Mouse (Mus musculus) G1E (cell line): ENCODE data around the gene Gm7534. TPM values are rescaled to one million over a fixed set of nuclear protein-coding genes. Genes with fewer than 3 reads are reported as not detected.
"Not testable (repeated sequence)": the region's sequence is repeated elsewhere in the genome, so short reads cannot be mapped to it uniquely, and the experiment has no call there.

Source experiments
- ATAC-seq: 2 replicates; pipeline ENCODE4 v1.8.0; 2016; ENCODE audit warnings: mild to moderate bottlenecking; ENCODE audit not compliant: insufficient number of reproducible peaks, poor library complexity, low FRiP score, severe bottlenecking; ENCODE audit errors: extremely low read depth
- DNase-seq: peaks from one replicate; pipeline ENCODE4 v3.0.0; 2012; ENCODE audit warnings: low spot score
- H3K27me3 ChIP-seq: 2 replicates; pipeline ENCODE4 v1.6.1; 2012; ENCODE audit warnings: mild to moderate bottlenecking, low read length, inconsistent platforms; ENCODE audit not compliant: insufficient read depth
- H3K36me3 ChIP-seq: replicated peaks from 2 replicates; pipeline ENCODE3; 2012; ENCODE audit warnings: mild to moderate bottlenecking, inconsistent platforms
- H3K4me1 ChIP-seq: 2 replicates; pipeline ENCODE4 v1.6.1; 2012; ENCODE audit warnings: low read depth, low read length, inconsistent platforms, mixed read lengths; ENCODE audit not compliant: insufficient read depth
- H3K4me3 ChIP-seq: 2 replicates; pipeline ENCODE4 v1.5.1; 2012; ENCODE audit warnings: low read depth, mild to moderate bottlenecking, inconsistent platforms, low read length, moderate library complexity, mixed read lengths
- H3K9me3 ChIP-seq: replicated peaks from 2 replicates; pipeline ENCODE4 v1.6.1; 2012; ENCODE audit warnings: inconsistent platforms
- CTCF ChIP-seq: IDR thresholded peaks from 2 replicates; pipeline ENCODE4 v1.5.1; 2012; ENCODE audit warnings: low read depth, low read length, inconsistent platforms, mixed read lengths
- GATA1 ChIP-seq: IDR thresholded peaks from 2 replicates; pipeline ENCODE4 v1.6.1; 2012; ENCODE audit warnings: borderline replicate concordance, low read length, inconsistent platforms, mixed read lengths
- GATA2 ChIP-seq: IDR thresholded peaks from 2 replicates; pipeline ENCODE4 v1.6.1; 2012; ENCODE audit warnings: low read depth, low read length, inconsistent platforms, borderline replicate concordance
- POLR2AphosphoS5 ChIP-seq: IDR thresholded peaks from 2 replicates; pipeline ENCODE4 v1.6.1; 2012; ENCODE audit warnings: low read depth, low read length, inconsistent platforms; ENCODE audit not compliant: insufficient replicate concordance
- TAL1 ChIP-seq: conservative IDR thresholded peaks from 2 replicates; pipeline ENCODE4 v1.6.1; 2012; ENCODE audit warnings: low read depth, low read length, inconsistent platforms, mixed read lengths
- polyA plus RNA-seq: library from polyadenylated mRNA; stranded (reverse); fragments of >175 nt; gene quantifications from 2 replicates; pipeline ENCODE4 v1.2.3, GENCODE M21; 2012
- total RNA-seq, 2 experiments: library from RNA; stranded (forward) in 1 of 2; stranded (reverse) in 1 of 2; fragments of 200-1000 nt in 1 of 2; fragments of >200 nt in 1 of 2; fragmentation: Nextera tagmentation in 1 of 2; gene quantifications; 2 replicates each; pipeline ENCODE4 v1.2.3; 2014 to 2017

Gene Gm7534
- total and polyA plus RNA-seq, 3 experiments = 0.05 TPM; not detected in 2

GRCm38 (mm10) chr4:134157558-134157957 is 45.2 kb downstream of the Gm7534 start:
- H3K36me3 ChIP-seq = peaks cover 63% of the 10 kb centered on the region
- DNase-seq (no peak), ATAC-seq (no peak)
- no peak for TF ChIP-seq POLR2AphosphoS5
- no peaks in the 10 kb centered on the region for H3K4me1 ChIP-seq
- no peaks in the 10 kb centered on the region for H3K27me3 ChIP-seq
- no peak overlapping the region for H3K4me3 ChIP-seq
- H3K9me3 ChIP-seq = no peaks in the 10 kb centered on the region

DNA sequence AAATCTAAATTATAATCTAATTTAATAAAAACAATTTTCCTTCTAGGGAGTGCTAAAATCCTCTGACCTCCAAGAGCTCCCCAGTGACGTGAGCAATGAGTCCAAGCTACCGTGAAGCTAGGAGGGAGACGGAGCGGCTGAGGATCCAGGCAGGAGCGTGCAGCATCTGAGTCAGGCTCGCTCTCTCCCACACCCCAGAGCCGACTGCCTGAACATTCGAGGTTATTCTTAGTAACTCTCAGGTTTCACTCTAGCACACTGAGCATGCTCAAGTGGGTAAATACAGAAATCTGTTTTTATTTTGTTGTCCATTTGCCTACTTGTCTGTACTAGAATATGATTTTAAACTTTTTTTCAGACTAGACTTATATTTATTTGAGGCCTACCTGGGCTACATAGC is 46.1 kb downstream of the Gm7534 start:
- Histone ChIP-seq H3K9me3 (no peaks in the 10 kb centered on the region), H3K4me1 (no peaks in the 10 kb centered on the region), H3K36me3 (peaks cover 71% of the 10 kb centered on the region), H3K27me3 (no peaks in the 10 kb centered on the region), H3K4me3 (no peak overlapping the region)
- DNase-seq (no peak), ATAC-seq (no peak)
- TF ChIP-seq CTCF (no peak), GATA1 (no peak), POLR2AphosphoS5 (no peak)

DNA sequence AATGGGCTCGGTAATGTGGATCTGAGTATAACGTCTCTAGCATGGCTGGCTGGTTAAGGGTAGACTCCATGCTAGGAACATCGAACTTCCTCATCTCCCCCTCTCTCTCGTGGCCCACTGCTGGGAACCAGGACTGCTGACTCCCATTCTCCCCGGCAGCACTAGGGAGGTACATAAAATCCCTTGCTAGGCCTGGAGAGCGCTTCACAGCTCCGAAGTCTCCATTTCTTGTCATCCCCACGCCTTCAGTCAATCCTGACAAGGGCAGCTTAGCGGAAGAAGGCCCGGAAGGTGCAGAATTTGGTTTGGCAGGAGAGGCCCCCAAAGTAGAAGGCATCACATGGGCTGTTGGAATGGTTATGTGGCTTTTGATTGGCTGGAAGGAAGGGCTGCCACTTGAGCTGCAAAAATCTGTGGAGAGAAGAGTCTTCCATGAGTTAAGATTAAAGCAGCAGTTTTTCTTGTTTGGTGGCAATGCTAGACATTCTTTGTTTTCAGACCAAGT is 46.8 kb downstream of the Gm7534 start:
- ATAC-seq (no peak), DNase-seq (no peak)
- H3K36me3 ChIP-seq = peaks cover 78% of the 10 kb centered on the region
- no peak overlapping the region for H3K4me3 ChIP-seq
- no peaks in the 10 kb centered on the region for H3K27me3 ChIP-seq
- no peaks in the 10 kb centered on the region for H3K9me3 ChIP-seq
- TF ChIP-seq TAL1 = no peak
- no peak for TF ChIP-seq POLR2AphosphoS5
- TF ChIP-seq GATA1 = no peak
- no peak for TF ChIP-seq GATA2
- no peak for TF ChIP-seq CTCF
- no peaks in the 10 kb centered on the region for H3K4me1 ChIP-seq

DNA sequence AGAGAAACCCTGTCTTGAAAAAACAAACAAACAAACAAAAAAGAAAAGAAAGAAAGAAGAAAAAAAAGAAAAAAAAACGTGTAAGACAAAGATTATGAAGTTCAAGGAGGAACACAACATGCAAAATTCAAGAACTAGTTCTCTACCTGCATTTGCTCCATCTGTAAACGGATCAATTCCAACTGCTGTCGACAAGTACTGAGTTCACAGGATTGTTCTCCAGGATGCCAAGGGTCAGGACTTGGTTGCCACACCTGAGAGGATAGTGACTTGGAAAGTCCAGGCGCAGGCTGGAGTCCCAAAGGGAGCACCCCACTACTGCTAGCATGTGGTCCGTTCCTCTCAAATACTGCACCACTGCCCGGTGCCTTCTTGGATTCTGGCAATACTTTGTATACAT is 47.3 kb downstream of the Gm7534 start:
- no peak overlapping the region for H3K4me3 ChIP-seq
- TF ChIP-seq GATA2 (no peak), TAL1 (no peak)
- no peaks in the 10 kb centered on the region for H3K27me3 ChIP-seq
- DNase-seq (no peak), ATAC-seq (no peak)
- no peaks in the 10 kb centered on the region for H3K9me3 ChIP-seq
- H3K4me1 ChIP-seq = no peaks in the 10 kb centered on the region
- H3K36me3 ChIP-seq = peaks cover 82% of the 10 kb centered on the region

DNA sequence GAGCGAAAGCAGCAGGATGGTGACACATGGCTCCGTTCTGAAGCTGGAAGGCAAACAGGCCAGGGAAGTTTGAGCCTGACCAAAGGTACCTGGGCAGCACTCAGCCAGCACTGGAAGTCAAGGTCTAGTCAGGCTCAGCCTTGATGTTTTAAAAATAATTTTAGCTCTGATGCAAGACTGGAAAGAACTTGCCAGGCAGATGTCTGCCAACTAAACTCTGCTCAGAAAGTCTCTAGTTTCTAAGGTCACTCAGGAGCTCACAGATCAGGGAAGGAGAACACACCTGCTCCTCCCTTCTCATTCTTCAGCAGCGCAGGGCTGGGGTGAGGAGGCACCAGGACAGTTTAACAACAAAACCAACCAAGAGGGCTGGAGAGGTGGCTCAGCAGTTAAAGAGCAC is 48.5 kb downstream of the Gm7534 start:
- DNase-seq = no peak
- no peak overlapping the region for H3K4me3 ChIP-seq
- no peaks in the 10 kb centered on the region for H3K27me3 ChIP-seq
- no peak for ATAC-seq
- TF ChIP-seq CTCF = no peak
- no peak for TF ChIP-seq GATA1
- TF ChIP-seq GATA2 = no peak
- TF ChIP-seq TAL1 = no peak
- no peak for TF ChIP-seq POLR2AphosphoS5
- H3K36me3 ChIP-seq = peaks cover 90% of the 10 kb centered on the region
- H3K9me3 ChIP-seq = no peaks in the 10 kb centered on the region
- H3K4me1 ChIP-seq = no peaks in the 10 kb centered on the region

- Histone ChIP-seq H3K4me3 (no peak overlapping the region), H3K9me3 (no peaks in the 10 kb centered on the region), H3K36me3 (peaks cover 92% of the 10 kb centered on the region), H3K27me3 (no peaks in the 10 kb centered on the region), H3K4me1 (no peaks in the 10 kb centered on the region)
- ATAC-seq = no peak
- TF ChIP-seq CTCF (no peak), GATA1 (no peak), POLR2AphosphoS5 (no peak)
- DNase-seq = no peak
These were observed 49.1 kb downstream of the Gm7534 start for GRCm38 (mm10) chr4:134153656-134154055.

- DNase-seq = no peak
- Histone ChIP-seq H3K27me3 (no peaks in the 10 kb centered on the region), H3K4me1 (no peaks in the 10 kb centered on the region), H3K4me3 (no peak overlapping the region), H3K9me3 (no peaks in the 10 kb centered on the region), H3K36me3 (peaks cover 92% of the 10 kb centered on the region)
- ATAC-seq = no peak
- TF ChIP-seq GATA2 = no peak
- TF ChIP-seq TAL1 = no peak
- TF ChIP-seq CTCF = no peak
- no peak for TF ChIP-seq GATA1
- no peak for TF ChIP-seq POLR2AphosphoS5
These were observed 50.7 kb downstream of the Gm7534 start for GRCm38 (mm10) chr4:134152112-134152511.

- ATAC-seq (no peak), DNase-seq (no peak)
- H3K4me1 ChIP-seq = no peaks in the 10 kb centered on the region
- TF ChIP-seq POLR2AphosphoS5 = no peak
- no peak for TF ChIP-seq CTCF
- TF ChIP-seq GATA2 = no peak
- no peak for TF ChIP-seq GATA1
- TF ChIP-seq TAL1 = no peak
- peaks cover 83% of the 10 kb centered on the region for H3K36me3 ChIP-seq
- H3K27me3 ChIP-seq = no peaks in the 10 kb centered on the region
- H3K4me3 ChIP-seq = no peak overlapping the region
- H3K9me3 ChIP-seq = no peaks in the 10 kb centered on the region
These were observed 53.4 kb downstream of the Gm7534 start for GRCm38 (mm10) chr4:134149389-134149788.

- H3K4me3 ChIP-seq, H3K4me1 ChIP-seq, H3K9me3 ChIP-seq, H3K27me3 ChIP-seq, DNase-seq, ATAC-seq: not testable (repeated sequence)
- peaks cover 62% of the 10 kb centered on the region for H3K36me3 ChIP-seq
These were observed 58.5 kb downstream of the Gm7534 start for GRCm38 (mm10) chr4:134144297-134144696.
